Mouse (Mus musculus) macrophage (primary cell): Measurements from ENCODE around the gene Phf19. TPM values are rescaled to one million over a fixed set of nuclear protein-coding genes. Genes with fewer than 3 reads are reported as not detected.
A peak's percentile ranks its signal among the peaks of the same experiment; 100 is the strongest.

ENCODE experiments used
- H3K27ac ChIP-seq: fragments of 350-480 bp; formaldehyde crosslinking; 2 replicates; pipeline ENCODE4 v1.9.0; 2021
- H3K36me3 ChIP-seq: fragments of 350-480 bp; formaldehyde crosslinking; 2 replicates; pipeline ENCODE4 v1.9.0; 2021; ENCODE audit errors: inconsistent target
- H3K4me3 ChIP-seq: fragments of 350-480 bp; formaldehyde crosslinking; 2 replicates; pipeline ENCODE4 v1.9.0; 2021; ENCODE audit errors: inconsistent target
- H3K79me2 ChIP-seq: fragments of 350-480 bp; formaldehyde crosslinking; 2 replicates; pipeline ENCODE4 v1.9.0; 2021; ENCODE audit errors: inconsistent target
- WGBS: methylation state at CpG from one replicate; pipeline ENCODE4 v1.1.7; 2026; ENCODE audit warnings: inconsistent platforms; ENCODE audit not compliant: missing documents; 5-methylcytosine and 5-hydroxymethylcytosine counted together
- polyA plus RNA-seq: library from polyadenylated mRNA; stranded (reverse); fragments of 250-400 nt; gene quantifications from 3 replicates; pipeline ENCODE4 v1.2.4, GENCODE M21; 2018; ENCODE audit warnings: inconsistent platforms
- total RNA-seq, 78 experiments: library from RNA; depleted of rRNA; stranded (reverse); fragments of 250-400 nt; gene quantifications; 1 replicate in 9 of 78; 2 replicates in 24 of 78; 3 replicates in 43 of 78; 4 replicates in 2 of 78; pipeline ENCODE4 v1.2.4; 2018; ENCODE audit warnings: inconsistent platforms in 56 of 78

Phf19 gene
- total RNA-seq (2018; cell fraction: chromatin; rRNA removed): 10 to 100 TPM in 8 of 26 experiments, 1 to 10 TPM in 18; 2.5 to 22.3 (median 7.0) TPM
- total RNA-seq (2018; cell fraction: cytosol; rRNA removed): 1 to 10 TPM; 1.4 to 3.6 (median 2.5) TPM
- 10 to 100 TPM in 1 of 26 experiments, 1 to 10 TPM in 25; 1.8 to 15.1 (median 3.8) TPM for total RNA-seq (2018; cell fraction: nucleus; rRNA removed)
- 0.77 to 6.5 TPM (median 3.5 TPM) in 3 replicates for polyA plus RNA-seq

DNA sequence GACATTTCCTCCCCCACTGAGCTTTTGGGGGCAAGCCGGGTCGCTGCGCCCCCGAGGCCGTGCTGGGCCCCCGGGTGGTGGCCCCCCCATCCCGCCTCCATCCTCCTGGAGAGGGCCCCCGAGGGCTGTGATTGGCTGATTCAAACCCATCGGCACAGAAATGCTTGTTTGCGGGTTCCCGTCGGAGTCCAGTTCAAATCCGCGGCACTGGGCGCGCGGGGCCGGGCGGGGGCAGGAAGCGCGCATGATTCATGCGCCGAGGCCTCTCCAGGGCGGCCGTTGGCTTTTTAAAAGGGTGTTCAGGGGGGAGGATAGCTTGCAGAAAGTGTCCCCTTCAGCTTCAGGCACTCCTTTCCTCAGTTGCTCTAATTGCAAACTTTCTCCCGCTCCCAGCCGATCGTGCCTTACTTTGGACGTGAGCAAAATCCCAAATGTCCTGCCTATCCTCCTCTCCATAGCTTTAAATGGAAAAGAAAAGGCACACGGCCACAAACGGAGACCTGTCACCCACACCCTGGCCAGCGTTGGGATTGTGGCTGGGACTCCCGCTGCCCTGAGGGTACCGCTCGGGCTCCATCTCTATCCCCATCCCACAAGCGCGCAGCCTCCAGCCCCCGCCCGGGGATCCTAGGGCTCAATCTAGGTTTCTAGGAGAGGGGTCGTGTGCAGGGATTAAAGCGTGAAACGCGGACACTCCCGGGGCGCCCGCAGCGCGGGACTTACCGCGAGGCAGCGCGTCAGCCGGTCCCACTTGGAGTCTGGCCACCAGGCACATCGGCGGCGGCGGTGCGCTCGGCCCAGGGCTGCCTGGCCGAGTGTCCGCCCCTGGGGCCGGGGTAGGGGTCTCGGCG lies at the start of gene Phf19:
Gene Phf19 (minus strand): TSS at position 809 of the 851 bp plus-strand sequence.
- peak within 1 kb of the TSS; percentile 82 for H3K27ac ChIP-seq
- H3K4me3 ChIP-seq: peak within 1 kb of the TSS; percentile 78
- no peaks in the 10 kb centered on the region for H3K79me2 ChIP-seq
- H3K36me3 ChIP-seq: no peaks in the 10 kb centered on the region
- WGBS: under 1% methylated on average over 53 of the region's 64 CpGs

DNA sequence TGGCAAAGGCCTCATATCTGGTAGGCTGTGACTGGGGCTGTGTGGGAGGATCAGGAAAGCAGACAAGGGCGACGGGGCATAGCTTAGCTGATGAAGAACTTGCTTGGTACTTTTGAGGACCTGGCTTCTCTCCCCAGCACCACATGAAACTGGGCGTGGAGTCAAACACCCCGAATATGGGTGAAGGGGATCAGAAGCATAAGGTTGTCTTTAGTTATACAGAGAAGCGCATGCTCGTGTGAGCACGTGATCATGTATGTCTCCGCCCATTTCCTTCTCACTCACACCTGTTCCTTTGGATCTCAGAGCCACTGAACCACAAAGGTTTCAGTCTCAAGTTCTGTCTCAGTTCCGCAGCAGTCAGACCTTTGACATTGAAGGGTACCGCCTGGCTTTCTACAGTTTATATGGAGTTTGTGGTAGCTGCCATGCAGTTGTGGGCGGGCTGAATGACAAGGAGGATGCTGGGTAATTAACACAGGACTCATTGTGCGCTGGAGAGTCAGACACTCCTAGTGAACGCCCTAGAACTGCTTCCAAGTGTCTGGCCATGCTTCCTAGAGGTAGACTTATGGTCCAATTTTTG lies 49.6 kb upstream of the Phf19 start:
- Histone ChIP-seq H3K27ac (peak overlapping the region; percentile 83), H3K4me3 (peak overlapping the region; percentile 12; the same call in 1 of the 2 replicates), H3K79me2 (no peaks in the 10 kb centered on the region; the same call in 1 of the 2 replicates), H3K36me3 (no peaks in the 10 kb centered on the region)
- 11% methylated on average over 13 of the region's 13 CpGs for WGBS

DNA sequence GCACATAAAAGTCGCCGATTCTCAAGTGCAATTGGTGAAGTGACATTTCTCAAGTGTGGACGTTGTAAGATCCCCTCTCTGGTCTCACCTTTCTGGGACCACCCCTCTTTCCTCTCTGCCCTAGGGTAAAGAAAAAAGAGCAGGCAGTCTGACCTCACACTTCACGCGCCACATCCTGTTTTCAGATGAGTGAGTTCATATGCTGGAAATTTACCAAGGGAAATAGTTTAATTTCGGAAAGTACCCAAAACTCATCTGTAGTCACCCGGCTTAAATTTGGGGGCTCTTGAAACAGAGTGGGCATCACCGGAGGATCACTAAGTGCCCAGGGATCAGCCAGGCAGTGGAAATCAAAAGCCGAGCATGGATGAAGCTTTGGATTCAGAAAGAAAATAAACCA lies 49.1 kb upstream of the Phf19 start:
- H3K4me3 ChIP-seq: peak overlapping the region; percentile 12; the same call in 1 of the 2 replicates
- H3K79me2 ChIP-seq: no peaks in the 10 kb centered on the region; the same call in 1 of the 2 replicates
- WGBS: 22% methylated on average over 9 of the region's 9 CpGs
- H3K36me3 ChIP-seq: no peaks in the 10 kb centered on the region
- H3K27ac ChIP-seq: peak overlapping the region; percentile 83

DNA sequence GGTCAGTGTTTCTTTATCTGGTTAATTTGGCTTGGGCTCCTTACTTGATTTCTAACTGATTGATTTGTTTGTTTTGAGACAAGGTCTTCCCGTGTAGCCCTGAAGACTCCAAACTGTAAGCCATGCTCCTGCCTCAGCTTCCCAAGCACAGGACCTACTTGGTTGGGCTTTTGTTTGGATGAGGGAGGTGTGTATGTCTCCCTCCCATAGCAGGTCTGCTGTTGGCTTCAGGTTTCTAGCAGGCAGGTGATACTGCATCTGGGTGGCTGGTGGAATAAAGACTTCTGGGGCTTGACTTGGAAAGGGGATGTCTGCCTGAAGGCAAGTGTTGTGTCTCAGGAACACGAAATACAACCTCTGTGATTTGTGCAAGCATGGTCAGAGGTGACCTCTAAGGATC lies 48.4 kb upstream of the Phf19 start:
- H3K4me3 ChIP-seq: no peak overlapping the region

DNA sequence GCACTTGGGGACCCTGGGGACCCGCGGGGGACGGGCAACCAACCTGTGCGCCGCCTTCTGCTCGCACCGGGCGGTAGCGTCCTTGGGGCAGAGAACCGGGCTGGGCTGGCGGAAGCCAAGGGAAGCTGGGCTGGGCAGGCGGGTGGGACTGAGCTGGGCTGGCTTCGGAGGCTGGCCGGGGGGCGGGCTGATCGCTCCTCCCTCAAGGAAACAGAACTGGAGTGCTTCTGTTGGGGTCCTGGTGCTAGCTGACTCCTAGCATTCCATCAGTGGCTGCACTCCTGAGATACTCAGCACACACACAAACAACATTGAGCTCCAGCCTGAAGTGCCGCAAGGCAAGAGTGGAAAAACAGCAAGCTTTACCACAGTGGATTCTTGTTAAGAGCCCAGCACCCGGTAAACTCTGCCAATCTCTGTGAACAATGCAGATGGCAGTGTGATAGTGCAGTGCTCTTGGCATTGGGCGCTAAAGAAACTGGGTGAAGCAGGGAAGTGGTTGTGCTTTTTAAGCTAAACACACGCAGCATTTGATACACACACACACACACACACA lies 47.7 kb upstream of the Phf19 start, which contains the start of gene Traf1:
Gene Traf1 (minus strand): TSS at position 292 of the 556 bp plus-strand sequence.
- no peak within 1 kb of the TSS for H3K4me3 ChIP-seq

More for the DNA sequence above, 48.4 kb upstream of the Phf19 start:
- no peaks in the 10 kb centered on the region for H3K36me3 ChIP-seq
- peak overlapping the region; percentile 83 for H3K27ac ChIP-seq
- 85% methylated on average over 2 of the region's 2 CpGs for WGBS
- H3K79me2 ChIP-seq: no peaks in the 10 kb centered on the region; the same call in 1 of the 2 replicates

DNA sequence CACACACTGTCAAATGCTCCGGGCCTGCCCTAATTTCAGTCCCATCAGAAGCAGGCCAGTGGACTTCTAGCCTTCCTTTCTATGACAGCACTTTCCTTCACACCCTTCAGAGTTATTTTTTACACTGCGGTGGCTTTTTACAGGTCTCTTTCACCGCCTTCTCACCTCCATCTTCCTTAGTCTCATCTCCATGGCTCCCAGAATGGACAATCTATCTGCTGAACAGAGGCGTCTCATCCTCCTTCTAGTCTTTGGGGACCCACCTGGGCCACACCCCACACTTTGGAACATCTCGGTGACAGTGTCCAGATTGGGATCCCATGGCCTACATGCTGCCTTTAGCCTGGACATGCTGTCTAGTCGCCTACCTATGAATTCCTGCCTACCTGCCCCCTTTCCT lies 47.1 kb upstream of the Phf19 start:
- H3K27ac ChIP-seq: no peak overlapping the region
- no peaks in the 10 kb centered on the region for H3K36me3 ChIP-seq
- WGBS: 76% methylated on average over 6 of the region's 6 CpGs
- H3K4me3 ChIP-seq: no peak overlapping the region
- H3K79me2 ChIP-seq: no peaks in the 10 kb centered on the region; the same call in 1 of the 2 replicates

More for the DNA sequence above, 47.7 kb upstream of the Phf19 start, which contains the start of gene Traf1:
- Histone ChIP-seq H3K36me3 (no peaks in the 10 kb centered on the region), H3K79me2 (no peaks in the 10 kb centered on the region; the same call in 1 of the 2 replicates), H3K27ac (peak within 1 kb of the TSS; percentile 83)
- 19% methylated on average over 20 of the region's 20 CpGs for whole genome bisulfite sequencing

DNA sequence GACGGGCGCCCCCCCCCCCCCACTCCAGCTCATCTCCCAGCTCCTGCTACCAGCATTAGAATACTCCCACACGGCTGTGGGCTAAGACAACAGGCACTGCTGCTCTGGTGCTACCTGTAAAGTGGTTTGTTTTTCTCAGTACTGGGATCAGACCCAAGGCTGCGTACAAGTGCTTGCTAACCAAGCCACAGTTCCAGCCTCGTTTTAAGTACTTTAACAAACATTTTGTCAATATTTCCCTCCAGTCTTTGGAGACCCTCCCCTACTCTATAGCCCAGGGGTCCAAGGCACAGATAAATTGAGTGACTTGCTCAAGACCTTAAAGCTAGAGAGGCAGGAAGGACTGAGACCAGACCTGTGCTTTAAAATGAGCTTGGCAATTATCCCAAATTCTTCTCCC lies 46.6 kb upstream of the Phf19 start:
- H3K36me3 ChIP-seq: no peaks in the 10 kb centered on the region
- 90% methylated on average over 5 of the region's 5 CpGs for WGBS
- no peak overlapping the region for H3K27ac ChIP-seq
- H3K79me2 ChIP-seq: no peaks in the 10 kb centered on the region; the same call in 1 of the 2 replicates
- H3K4me3 ChIP-seq: no peak overlapping the region

DNA sequence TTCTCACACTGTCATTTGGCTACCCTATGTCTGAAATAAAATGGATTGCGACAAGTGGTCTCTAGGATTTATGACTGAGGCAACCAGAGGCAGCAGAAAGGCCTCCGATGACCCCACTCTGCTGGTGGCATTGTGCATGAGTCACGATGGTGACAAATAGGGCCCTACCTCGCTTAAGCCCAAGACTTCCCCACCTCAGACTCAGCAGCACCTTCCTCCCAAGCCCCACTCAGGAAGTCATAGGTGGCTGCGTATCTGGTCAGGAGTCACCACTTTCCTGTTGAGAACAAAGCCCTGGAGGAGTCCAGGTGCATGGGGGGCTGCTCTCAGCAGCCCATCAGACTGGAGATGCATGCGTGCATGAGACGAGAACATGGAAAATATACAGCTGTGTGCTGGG lies 44.8 kb upstream of the Phf19 start:
- Histone ChIP-seq H3K4me3 (no peak overlapping the region), H3K79me2 (no peaks in the 10 kb centered on the region), H3K27ac (no peak overlapping the region), H3K36me3 (no peaks in the 10 kb centered on the region)
- 56% methylated on average over 7 of the region's 7 CpGs for WGBS

DNA sequence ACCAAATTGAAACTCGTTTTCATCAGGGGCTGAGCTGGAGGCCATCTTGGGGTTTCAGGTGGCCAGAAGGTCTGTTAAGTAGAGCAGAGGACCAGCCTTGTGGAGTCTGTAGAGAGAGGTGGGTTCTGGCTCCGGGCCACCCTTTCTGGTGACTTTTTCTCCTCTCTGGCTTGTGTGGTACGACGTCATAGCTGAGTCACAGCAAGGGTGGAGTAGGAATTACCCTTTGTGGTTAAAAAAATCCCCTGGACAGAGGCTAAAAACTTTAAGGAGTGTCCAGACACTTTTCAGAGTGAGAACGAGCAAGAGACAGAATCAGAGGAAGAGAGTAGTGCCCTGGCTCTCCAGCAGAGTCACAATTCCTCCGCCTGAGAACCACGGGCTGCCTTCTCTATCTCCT lies 44.2 kb upstream of the Phf19 start:
- WGBS: 45% methylated on average over 7 of the region's 7 CpGs
- Histone ChIP-seq H3K79me2 (no peaks in the 10 kb centered on the region), H3K4me3 (no peak overlapping the region), H3K36me3 (no peaks in the 10 kb centered on the region), H3K27ac (no peak overlapping the region)

DNA sequence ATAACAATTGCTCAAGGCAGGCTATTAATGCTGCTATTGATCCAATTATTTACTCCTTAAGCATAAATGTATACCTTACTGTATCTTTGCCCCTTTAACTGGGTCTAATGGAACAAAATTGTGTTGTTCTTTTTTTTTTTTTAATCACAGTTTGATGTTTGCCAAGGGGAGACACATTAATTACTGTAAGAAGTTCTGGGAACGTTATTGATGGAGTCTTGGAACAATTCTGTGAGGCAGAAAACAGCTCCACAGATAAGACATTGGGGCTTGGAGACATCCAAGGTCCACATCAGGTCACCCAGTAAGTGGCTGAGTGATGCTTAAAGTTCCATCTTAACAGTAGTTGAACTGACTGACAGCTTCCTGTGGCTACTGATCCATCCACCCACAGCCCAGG lies 43.6 kb upstream of the Phf19 start:
- Histone ChIP-seq H3K79me2 (no peaks in the 10 kb centered on the region), H3K27ac (no peak overlapping the region), H3K36me3 (no peaks in the 10 kb centered on the region), H3K4me3 (no peak overlapping the region)
- 87% methylated on average over 1 of the region's 1 CpGs for WGBS

DNA sequence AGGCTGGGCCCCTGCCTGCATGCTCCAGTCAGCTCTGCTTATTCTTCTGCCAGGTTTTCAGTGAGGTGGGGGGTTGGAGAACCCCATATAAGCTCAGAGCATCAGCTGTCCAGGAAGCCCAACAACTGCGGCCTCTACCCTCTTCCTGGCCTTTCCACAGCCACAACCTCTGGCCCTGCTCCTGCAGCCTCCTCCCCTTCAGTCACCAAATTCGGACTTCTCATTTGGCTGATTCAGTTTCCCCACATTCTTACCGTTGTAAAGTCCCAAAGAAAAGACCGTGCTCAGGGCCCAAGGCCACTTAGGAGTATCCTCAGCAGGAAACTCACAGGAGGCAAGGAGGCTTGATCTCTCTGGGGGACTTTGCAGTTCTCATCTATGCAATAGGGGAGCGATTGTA lies 43.1 kb upstream of the Phf19 start:
- no peak overlapping the region for H3K27ac ChIP-seq
- 37% methylated on average over 5 of the region's 5 CpGs for WGBS
- no peaks in the 10 kb centered on the region for H3K36me3 ChIP-seq
- no peak overlapping the region for H3K4me3 ChIP-seq
- H3K79me2 ChIP-seq: no peaks in the 10 kb centered on the region

DNA sequence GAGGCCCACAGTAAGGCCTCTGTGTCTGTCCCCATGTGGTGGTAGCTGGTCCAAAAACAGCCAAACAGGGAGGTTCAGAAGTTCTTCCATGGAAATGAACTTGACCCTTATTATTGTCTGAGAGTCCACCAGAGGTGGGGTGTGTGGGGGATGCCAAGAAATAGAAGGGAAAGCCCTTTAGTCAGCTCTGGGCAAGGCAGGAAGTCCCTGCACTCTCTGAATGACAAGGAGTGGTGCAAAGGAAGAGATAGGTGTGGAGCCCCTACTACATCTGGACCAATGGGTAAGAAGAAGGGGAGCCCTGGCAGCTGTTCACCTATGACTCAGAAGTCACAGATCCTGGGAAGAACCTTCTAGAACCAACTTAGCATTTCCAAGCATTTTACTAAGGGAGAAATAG lies 40.5 kb upstream of the Phf19 start:
- no peaks in the 10 kb centered on the region for H3K79me2 ChIP-seq
- H3K4me3 ChIP-seq: no peak overlapping the region
- no peaks in the 10 kb centered on the region for H3K36me3 ChIP-seq
- H3K27ac ChIP-seq: no peak overlapping the region

DNA sequence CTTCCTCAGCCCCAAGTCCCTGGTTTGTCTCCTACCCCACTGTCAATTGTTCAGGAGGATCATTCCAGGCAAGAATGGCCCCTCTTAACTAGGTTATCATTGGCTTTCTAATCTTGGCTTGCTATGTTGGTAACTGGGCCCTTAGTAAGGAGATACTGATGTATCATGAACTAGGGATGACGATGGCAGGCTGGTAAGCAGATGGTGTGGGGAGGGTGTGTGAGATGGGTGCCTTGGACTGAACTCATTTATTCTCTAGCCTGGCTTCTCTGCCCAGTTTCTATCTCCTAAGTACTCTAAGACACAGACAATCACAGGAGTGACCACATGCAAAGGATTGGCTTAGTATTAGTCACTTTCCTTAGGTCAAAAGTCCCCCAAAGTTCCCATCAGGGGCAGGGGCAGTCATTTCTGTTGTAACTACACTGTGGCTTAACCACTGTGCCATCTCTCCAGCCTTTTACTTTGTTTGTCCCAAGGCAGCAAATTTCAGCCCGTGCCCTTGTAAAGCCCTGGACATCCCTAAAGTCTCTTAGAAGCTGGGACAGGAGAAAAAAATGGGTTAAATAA lies 39.8 kb upstream of the Phf19 start:
- Histone ChIP-seq H3K79me2 (no peaks in the 10 kb centered on the region), H3K27ac (no peak overlapping the region), H3K4me3 (no peak overlapping the region), H3K36me3 (no peaks in the 10 kb centered on the region)
- 89% methylated on average over 2 of the region's 2 CpGs for WGBS

DNA sequence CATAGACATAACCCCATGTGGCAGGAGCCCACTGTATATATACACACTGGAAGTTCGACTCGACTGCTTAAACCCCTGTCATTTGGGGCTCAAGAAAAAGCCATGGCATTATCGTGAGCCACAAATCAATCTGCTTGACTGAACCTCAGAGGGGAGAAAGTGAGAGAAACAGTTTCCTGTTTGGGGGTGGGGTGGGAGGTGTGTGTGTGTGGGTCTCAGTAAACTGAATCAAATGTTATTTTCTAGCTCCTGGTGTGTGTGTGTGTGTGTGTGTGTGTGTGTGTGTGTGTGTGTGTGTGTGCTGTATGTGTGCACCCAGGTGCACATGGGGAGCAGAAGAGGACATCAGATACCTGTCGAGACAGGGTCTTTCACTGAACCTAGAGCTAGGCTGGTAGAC lies 39.2 kb upstream of the Phf19 start:
- no peak overlapping the region for H3K4me3 ChIP-seq
- H3K79me2 ChIP-seq: no peaks in the 10 kb centered on the region
- WGBS: 58% methylated on average over 2 of the region's 4 CpGs
- H3K27ac ChIP-seq: no peak overlapping the region
- H3K36me3 ChIP-seq: no peaks in the 10 kb centered on the region
